Mouse (Mus musculus): ENCODE results near the gene Krt75.

- TF ChIP-seq CTCF (IDR thresholded peaks at IDR 0.05) (no peak), EP300 (IDR thresholded peaks at IDR 0.05) (no peak)
These were observed 21.5 kb downstream of the Krt75 start for GRCm38 (mm10) chr15:101552188-101552587.

All from lung, postnatal 0 days (tissue).